Mouse (Mus musculus): ENCODE results near the gene Asb10. TPM values are rescaled to one million over a fixed set of nuclear protein-coding genes. Genes with fewer than 3 reads are reported as not detected.

The Asb10 gene
- polyA plus RNA-seq, 1 experiment from 2014 or later = 0.58 TPM

DNA sequence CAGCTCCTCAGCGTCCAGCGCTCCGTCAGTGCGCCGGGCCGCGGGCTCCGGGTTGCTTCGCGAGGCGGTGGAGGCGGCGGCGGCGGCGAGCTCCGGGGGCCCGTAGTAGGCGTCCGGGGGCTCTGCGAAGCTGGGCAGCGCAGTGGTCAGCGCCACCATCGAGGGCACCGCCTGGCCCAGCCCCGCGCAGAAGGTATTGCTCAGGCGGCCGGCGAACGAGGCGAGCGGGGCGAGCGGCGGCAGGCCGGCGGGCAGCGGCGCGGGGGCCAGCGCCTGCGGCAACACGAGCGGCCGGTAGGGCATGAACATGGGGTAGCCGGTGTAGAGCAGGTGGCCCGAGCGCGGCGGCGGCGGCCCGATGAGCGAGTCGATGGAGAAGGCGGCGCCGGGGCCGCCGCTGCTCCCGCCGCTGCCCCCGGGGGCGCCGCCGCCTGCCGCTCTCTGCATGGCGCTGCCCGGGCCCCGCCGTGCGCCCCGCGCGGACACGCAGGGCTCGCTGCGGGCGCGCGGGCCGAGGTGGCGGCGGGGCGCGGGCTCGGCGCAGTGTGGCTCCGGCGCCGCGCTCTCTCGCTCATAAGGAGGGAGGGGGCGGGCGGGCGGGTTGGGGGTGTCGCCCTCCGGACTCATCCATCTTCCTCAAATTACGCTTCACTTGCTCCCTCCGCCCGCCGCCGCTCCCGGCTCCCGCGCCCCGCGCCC is 14.4 kb downstream of the Asb10 start:
- Histone ChIP-seq H3K36me3 (ENCODE audit: control insufficient read depth, insufficient read depth, low read length) (no peaks in the 10 kb centered on the region), H3K27me3 (ENCODE audit: control insufficient read depth, insufficient read depth, low read length) (peaks cover 95% of the 10 kb centered on the region), H3K9ac (ENCODE audit: low read length) (peak overlapping the region; percentile 39), H3K9me3 (replicated peaks; ENCODE audit: control insufficient read depth, low read length) (no peaks in the 10 kb centered on the region), H3K4me3 (replicated peaks; ENCODE audit: low read length) (peak overlapping the region; percentile 43), H3K4me1 (ENCODE audit: control insufficient read depth, insufficient read depth, low read length) (peaks cover 8% of the 10 kb centered on the region; the same call in 1 of the 2 replicates), H3K4me2 (ENCODE audit: low read depth, low read length) (peak overlapping the region; percentile 78), H3K27ac (ENCODE audit: low read length) (no peak overlapping the region)
- peak; percentile 42; the same call in 1 of the 2 replicates for ATAC-seq (ENCODE audit: insufficient read depth, low FRiP score)
- WGBS = under 1% methylated on average over 80 of the region's 109 CpGs

DNA sequence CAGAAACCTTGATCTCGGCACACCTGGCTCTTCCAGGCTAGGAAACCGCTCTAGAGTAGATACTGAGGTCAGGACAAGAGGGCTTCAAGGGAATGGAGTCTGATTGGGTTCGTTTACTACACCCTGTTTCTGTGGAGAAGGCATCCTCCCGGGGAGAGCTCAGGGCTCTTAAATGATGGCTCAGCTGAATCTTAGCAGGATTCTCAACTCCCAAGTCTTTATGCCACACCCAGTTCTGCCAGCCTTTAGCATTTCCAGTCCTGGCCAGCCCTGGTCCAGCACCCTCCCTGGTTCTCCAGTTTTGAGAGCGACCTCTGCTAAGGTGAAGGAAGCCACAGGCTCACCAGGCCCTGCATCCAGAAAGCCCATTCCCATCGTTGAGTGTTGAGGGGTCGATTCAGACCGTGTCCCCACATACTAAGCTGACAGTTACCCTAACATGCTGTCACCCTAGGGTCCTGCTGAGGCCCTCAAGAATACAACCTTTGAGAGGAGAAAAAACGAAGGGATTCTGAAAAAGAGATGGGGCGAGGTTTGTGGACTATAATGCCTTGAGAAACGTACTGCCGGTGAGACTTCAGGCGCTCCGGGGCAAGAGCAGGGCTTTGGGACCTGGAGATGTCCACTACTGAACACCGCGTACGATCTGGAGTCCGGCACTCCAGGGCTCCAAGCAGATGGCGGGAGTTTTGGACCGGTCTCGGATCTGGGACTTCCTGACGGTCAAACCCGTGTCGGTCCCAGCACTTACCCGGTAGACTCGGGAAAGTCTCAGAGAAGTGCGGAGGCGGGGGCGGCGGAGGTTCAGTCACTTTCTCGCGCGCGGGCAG is 15.2 kb downstream of the Asb10 start:
- Histone ChIP-seq H3K36me3 (ENCODE audit: control insufficient read depth, insufficient read depth, low read length) (no peaks in the 10 kb centered on the region), H3K4me1 (ENCODE audit: control insufficient read depth, insufficient read depth, low read length) (peaks cover 8% of the 10 kb centered on the region; the same call in 1 of the 2 replicates), H3K9me3 (replicated peaks; ENCODE audit: control insufficient read depth, low read length) (no peaks in the 10 kb centered on the region), H3K27me3 (ENCODE audit: control insufficient read depth, insufficient read depth, low read length) (peaks cover 89% of the 10 kb centered on the region), H3K4me3 (replicated peaks; ENCODE audit: low read length) (peak overlapping the region; percentile 43), H3K4me2 (ENCODE audit: low read depth, low read length) (peak overlapping the region; percentile 78), H3K27ac (ENCODE audit: low read length) (no peak overlapping the region), H3K9ac (ENCODE audit: low read length) (no peak overlapping the region)
- 6% methylated on average over 34 of the region's 34 CpGs for WGBS
- ATAC-seq (ENCODE audit: insufficient read depth, low FRiP score) = no peak

DNA sequence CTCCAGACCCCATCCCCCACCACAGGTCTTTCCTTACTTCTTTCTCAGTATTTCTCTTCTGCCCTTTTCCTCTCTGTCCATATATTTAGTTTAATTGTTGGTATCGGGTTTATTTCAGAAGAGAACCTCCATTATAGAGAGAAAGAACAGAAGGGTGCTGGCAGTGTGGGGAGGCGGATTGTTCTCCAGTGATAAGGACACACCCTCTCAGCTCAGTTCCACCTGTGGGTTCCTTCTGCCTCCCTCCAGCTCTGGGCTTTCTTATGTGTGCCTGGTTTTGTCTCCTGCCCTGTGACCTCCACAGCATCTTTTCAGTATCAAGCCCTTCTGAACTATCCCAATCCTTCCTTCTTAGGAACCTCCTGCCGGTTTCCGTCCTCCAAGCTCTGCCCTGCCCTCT is 16.3 kb downstream of the Asb10 start:
- ATAC-seq (ENCODE audit: insufficient read depth, low FRiP score) = no peak
- H3K27ac ChIP-seq (ENCODE audit: low read length) = no peak overlapping the region
- no peaks in the 10 kb centered on the region for H3K9me3 ChIP-seq (replicated peaks; ENCODE audit: control insufficient read depth, low read length)
- H3K27me3 ChIP-seq (ENCODE audit: control insufficient read depth, insufficient read depth, low read length) = peaks cover 83% of the 10 kb centered on the region
- H3K36me3 ChIP-seq (ENCODE audit: control insufficient read depth, insufficient read depth, low read length) = no peaks in the 10 kb centered on the region
- no peak overlapping the region for H3K4me3 ChIP-seq (replicated peaks; ENCODE audit: low read length)
- no peak overlapping the region for H3K9ac ChIP-seq (ENCODE audit: low read length)
- H3K4me2 ChIP-seq (ENCODE audit: low read depth, low read length) = no peak overlapping the region
- 16% methylated on average over 4 of the region's 4 CpGs for WGBS
- peaks cover 5% of the 10 kb centered on the region; the same call in 1 of the 2 replicates for H3K4me1 ChIP-seq (ENCODE audit: control insufficient read depth, insufficient read depth, low read length)

DNA sequence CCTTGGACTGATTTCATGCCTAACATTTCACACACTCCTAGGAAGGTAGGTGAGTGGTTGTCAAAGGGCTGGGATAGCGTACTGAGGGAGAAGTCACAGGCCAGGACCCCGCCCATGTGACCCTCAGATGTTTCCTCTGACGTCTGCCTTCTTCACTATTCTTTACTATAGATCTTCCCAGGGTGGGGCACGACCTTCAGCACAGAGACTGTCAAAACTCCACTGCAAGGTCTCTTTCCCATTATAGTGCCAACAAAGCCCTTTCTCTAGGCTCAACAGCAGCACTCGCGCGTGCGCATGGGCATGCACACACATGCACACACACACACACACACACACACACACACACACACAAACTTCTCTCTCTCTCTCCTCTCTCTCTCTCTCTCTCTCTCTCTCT is 17.0 kb downstream of the Asb10 start:
- ATAC-seq (ENCODE audit: insufficient read depth, low FRiP score) = no peak
- H3K27me3 ChIP-seq (ENCODE audit: control insufficient read depth, insufficient read depth, low read length) = peaks cover 76% of the 10 kb centered on the region
- H3K9ac ChIP-seq (ENCODE audit: low read length) = no peak overlapping the region
- H3K4me1 ChIP-seq (ENCODE audit: control insufficient read depth, insufficient read depth, low read length) = peaks cover 5% of the 10 kb centered on the region; the same call in 1 of the 2 replicates
- 47% methylated on average over 8 of the region's 8 CpGs for WGBS
- no peaks in the 10 kb centered on the region for H3K36me3 ChIP-seq (ENCODE audit: control insufficient read depth, insufficient read depth, low read length)
- no peaks in the 10 kb centered on the region for H3K9me3 ChIP-seq (replicated peaks; ENCODE audit: control insufficient read depth, low read length)
- no peak overlapping the region for H3K4me3 ChIP-seq (replicated peaks; ENCODE audit: low read length)
- H3K4me2 ChIP-seq (ENCODE audit: low read depth, low read length) = no peak overlapping the region
- H3K27ac ChIP-seq (ENCODE audit: low read length) = no peak overlapping the region

DNA sequence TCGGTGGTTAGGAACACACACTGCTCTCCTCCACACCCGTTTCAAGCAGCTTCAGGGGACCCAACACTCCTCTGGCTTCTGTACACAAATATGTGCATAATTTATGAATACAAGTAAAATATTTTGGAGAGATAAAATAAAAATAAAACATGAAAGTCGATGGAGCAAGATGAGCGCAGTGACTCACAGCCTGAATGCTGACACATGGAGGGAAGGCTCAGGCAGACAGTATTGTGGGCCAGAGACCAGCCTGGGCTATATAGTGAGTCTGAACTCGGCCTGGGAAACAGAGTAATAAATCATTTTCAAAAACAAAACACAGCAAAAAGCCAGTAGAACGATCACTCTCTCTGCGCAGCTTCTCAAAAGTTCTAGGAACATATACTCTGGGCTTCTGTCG is 19.4 kb downstream of the Asb10 start:
- Histone ChIP-seq H3K9me3 (replicated peaks; ENCODE audit: control insufficient read depth, low read length) (no peaks in the 10 kb centered on the region), H3K36me3 (ENCODE audit: control insufficient read depth, insufficient read depth, low read length) (no peaks in the 10 kb centered on the region), H3K4me1 (ENCODE audit: control insufficient read depth, insufficient read depth, low read length) (no peaks in the 10 kb centered on the region), H3K4me3 (replicated peaks; ENCODE audit: low read length) (no peak overlapping the region), H3K27ac (ENCODE audit: low read length) (no peak overlapping the region), H3K9ac (ENCODE audit: low read length) (no peak overlapping the region), H3K4me2 (ENCODE audit: low read depth, low read length) (no peak overlapping the region), H3K27me3 (ENCODE audit: control insufficient read depth, insufficient read depth, low read length) (peaks cover 58% of the 10 kb centered on the region)
- ATAC-seq (ENCODE audit: insufficient read depth, low FRiP score) = no peak
- 55% methylated on average over 8 of the region's 8 CpGs for WGBS

DNA sequence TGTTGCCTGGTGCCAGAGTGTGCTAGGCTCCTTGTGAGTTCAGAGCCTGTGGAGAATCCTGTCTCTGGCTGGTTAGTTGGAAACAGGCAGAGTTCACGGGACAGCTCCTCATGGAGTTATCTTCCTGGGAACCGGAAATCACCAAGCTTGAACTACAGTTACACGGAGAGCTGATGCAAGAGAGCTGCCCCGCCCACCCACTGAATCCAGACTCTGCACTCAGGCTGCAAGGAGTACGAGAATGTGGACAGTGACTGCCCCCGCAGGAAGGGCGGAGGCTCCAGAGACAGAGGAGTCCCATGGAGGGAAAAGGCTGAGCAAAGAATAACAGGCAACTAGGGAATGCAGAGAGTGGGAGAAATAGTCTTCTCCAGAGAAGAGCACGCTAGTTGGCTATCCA is 28.5 kb downstream of the Asb10 start:
- Histone ChIP-seq H3K4me1 (ENCODE audit: control insufficient read depth, insufficient read depth, low read length) (no peaks in the 10 kb centered on the region; the same call in 1 of the 2 replicates), H3K4me2 (ENCODE audit: low read depth, low read length) (no peak overlapping the region), H3K9ac (ENCODE audit: low read length) (no peak overlapping the region), H3K27me3 (ENCODE audit: control insufficient read depth, insufficient read depth, low read length) (0 out of 2 replicates have a peak, but pooled peaks cover 4% of the 10 kb centered on the region), H3K9me3 (replicated peaks; ENCODE audit: control insufficient read depth, low read length) (no peaks in the 10 kb centered on the region), H3K4me3 (replicated peaks; ENCODE audit: low read length) (no peak overlapping the region), H3K36me3 (ENCODE audit: control insufficient read depth, insufficient read depth, low read length) (no peaks in the 10 kb centered on the region), H3K27ac (ENCODE audit: low read length) (no peak overlapping the region)
- 39% methylated on average over 8 of the region's 8 CpGs for WGBS
- ATAC-seq (ENCODE audit: insufficient read depth, low FRiP score) = peak; percentile 47; the same call in 1 of the 2 replicates

DNA sequence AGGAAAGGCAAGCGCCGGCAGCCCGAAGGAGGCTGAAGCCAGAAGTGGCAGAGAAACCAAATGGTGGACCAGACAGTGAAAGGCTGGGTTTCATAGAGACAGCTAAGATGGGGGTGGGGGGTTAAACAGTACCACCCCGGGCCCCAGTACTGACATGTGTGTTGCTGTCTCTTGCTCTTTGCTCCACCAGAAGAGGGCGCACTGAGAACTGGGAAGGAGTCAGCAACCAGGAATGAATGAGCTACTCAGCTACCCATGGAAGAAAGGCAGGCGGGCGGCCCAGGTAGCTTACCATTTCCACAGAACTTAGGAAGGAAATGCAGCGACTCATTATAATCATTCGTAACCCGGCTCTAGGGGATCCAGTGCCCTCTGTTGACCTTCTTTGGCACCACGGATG is 30.1 kb downstream of the Asb10 start:
- 41% methylated on average over 11 of the region's 11 CpGs for WGBS
- Histone ChIP-seq H3K4me2 (ENCODE audit: low read depth, low read length) (no peak overlapping the region), H3K9me3 (replicated peaks; ENCODE audit: control insufficient read depth, low read length) (no peaks in the 10 kb centered on the region), H3K27ac (ENCODE audit: low read length) (no peak overlapping the region), H3K27me3 (ENCODE audit: control insufficient read depth, insufficient read depth, low read length) (no peaks in the 10 kb centered on the region), H3K36me3 (ENCODE audit: control insufficient read depth, insufficient read depth, low read length) (no peaks in the 10 kb centered on the region), H3K4me1 (ENCODE audit: control insufficient read depth, insufficient read depth, low read length) (no peaks in the 10 kb centered on the region; the same call in 1 of the 2 replicates), H3K4me3 (replicated peaks; ENCODE audit: low read length) (no peak overlapping the region), H3K9ac (ENCODE audit: low read length) (no peak overlapping the region)
- ATAC-seq (ENCODE audit: insufficient read depth, low FRiP score) = no peak

DNA sequence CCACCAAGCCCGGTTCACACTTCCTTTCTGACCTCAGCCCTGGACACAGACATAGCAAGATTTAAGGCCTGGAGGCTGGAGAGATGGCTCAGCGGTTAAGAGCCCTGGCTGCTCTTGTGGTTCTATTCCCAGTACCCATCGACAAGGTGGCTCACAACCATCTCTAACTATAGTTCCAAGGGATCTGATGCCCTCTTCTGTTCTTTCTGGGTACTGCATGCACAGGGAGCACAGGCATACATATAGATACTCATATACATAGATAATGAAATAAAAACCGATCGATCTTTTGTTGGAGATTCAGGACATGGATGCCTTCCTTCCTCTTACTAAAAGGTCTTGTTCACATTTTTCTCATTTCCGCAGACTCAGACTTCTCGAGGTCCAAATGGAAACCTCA is 32.4 kb downstream of the Asb10 start:
- WGBS = 93% methylated on average over 7 of the region's 7 CpGs

DNA sequence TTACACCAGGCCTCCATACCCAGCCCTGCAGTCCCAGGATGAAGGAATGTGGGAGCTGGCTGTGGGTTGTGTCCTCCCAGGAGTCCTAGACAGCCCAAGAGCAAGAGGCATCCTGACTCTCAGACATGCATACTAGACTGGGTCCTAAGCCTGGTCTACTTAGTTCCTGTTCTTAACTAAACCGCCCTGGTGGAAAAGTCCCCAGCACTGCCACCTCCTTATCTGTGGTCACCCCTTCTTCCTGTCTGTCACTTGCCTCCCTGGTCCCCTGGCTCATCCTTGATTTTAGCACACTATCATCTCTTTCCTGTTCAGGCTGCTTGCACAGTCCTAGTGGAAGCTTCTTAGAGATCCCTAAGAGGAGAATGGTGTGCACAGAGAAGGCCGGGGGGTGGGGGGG is 35.3 kb downstream of the Asb10 start:
- H3K9me3 ChIP-seq (replicated peaks; ENCODE audit: control insufficient read depth, low read length) = no peaks in the 10 kb centered on the region
- H3K4me1 ChIP-seq (ENCODE audit: control insufficient read depth, insufficient read depth, low read length) = peaks cover 7% of the 10 kb centered on the region; the same call in 1 of the 2 replicates
- WGBS = 47% methylated on average over 2 of the region's 2 CpGs
- H3K36me3 ChIP-seq (ENCODE audit: control insufficient read depth, insufficient read depth, low read length) = 0 out of 2 replicates have a peak, but pooled peaks cover 10% of the 10 kb centered on the region
- no peak for ATAC-seq (ENCODE audit: insufficient read depth, low FRiP score)
- peaks cover 17% of the 10 kb centered on the region; the same call in 1 of the 2 replicates for H3K27me3 ChIP-seq (ENCODE audit: control insufficient read depth, insufficient read depth, low read length)
- no peak overlapping the region for H3K4me2 ChIP-seq (ENCODE audit: low read depth, low read length)
- H3K4me3 ChIP-seq (replicated peaks; ENCODE audit: low read length) = no peak overlapping the region
- no peak overlapping the region for H3K27ac ChIP-seq (ENCODE audit: low read length)
- no peak overlapping the region for H3K9ac ChIP-seq (ENCODE audit: low read length)

More for the DNA sequence above, 32.4 kb downstream of the Asb10 start:
- H3K27ac ChIP-seq (ENCODE audit: low read length) = no peak overlapping the region
- no peak overlapping the region for H3K4me3 ChIP-seq (replicated peaks; ENCODE audit: low read length)
- no peaks in the 10 kb centered on the region for H3K36me3 ChIP-seq (ENCODE audit: control insufficient read depth, insufficient read depth, low read length)
- no peak for ATAC-seq (ENCODE audit: insufficient read depth, low FRiP score)
- H3K9me3 ChIP-seq (replicated peaks; ENCODE audit: control insufficient read depth, low read length) = no peaks in the 10 kb centered on the region
- peaks cover 7% of the 10 kb centered on the region for H3K4me1 ChIP-seq (ENCODE audit: control insufficient read depth, insufficient read depth, low read length)
- peaks cover 16% of the 10 kb centered on the region; the same call in 1 of the 2 replicates for H3K27me3 ChIP-seq (ENCODE audit: control insufficient read depth, insufficient read depth, low read length)
- H3K9ac ChIP-seq (ENCODE audit: low read length) = no peak overlapping the region
- no peak overlapping the region for H3K4me2 ChIP-seq (ENCODE audit: low read depth, low read length)
